Mouse (Mus musculus): Measurements from ENCODE around the gene 1700017B05Rik.
"Not testable (repeated sequence)": the region's sequence is repeated elsewhere in the genome, so short reads cannot be mapped to it uniquely, and the experiment has no call there.

Gene 1700017B05Rik

DNA sequence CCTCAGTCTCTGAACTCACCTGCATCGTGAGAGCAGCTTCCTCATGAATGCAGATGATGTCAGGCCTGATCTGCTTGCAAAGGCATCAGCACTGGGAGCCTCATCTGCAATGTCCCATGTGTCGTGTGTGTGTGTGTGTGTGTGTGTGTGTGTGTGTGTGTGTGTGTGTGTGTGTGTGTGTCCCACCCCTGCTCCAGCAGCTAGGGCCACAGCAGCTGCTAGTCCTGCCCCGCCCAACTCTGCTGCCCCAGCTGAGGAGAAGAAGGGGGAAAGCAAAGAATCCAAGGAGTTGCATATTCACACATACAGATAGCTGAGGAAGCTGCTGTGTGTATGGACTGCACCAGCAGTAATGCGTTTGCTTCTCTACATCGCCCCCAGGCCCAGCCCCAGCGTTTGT, 45.2 kb downstream of the 1700017B05Rik start:
- no peak for DNase-seq (ENCODE audit: low spot score in 2 of 2)

- DNase-seq (ENCODE audit: low spot score in 2 of 2), result no peak
Observed at GRCm38 (mm10) chr9:57214500-57214899, 47.9 kb downstream of the 1700017B05Rik start.

DNA sequence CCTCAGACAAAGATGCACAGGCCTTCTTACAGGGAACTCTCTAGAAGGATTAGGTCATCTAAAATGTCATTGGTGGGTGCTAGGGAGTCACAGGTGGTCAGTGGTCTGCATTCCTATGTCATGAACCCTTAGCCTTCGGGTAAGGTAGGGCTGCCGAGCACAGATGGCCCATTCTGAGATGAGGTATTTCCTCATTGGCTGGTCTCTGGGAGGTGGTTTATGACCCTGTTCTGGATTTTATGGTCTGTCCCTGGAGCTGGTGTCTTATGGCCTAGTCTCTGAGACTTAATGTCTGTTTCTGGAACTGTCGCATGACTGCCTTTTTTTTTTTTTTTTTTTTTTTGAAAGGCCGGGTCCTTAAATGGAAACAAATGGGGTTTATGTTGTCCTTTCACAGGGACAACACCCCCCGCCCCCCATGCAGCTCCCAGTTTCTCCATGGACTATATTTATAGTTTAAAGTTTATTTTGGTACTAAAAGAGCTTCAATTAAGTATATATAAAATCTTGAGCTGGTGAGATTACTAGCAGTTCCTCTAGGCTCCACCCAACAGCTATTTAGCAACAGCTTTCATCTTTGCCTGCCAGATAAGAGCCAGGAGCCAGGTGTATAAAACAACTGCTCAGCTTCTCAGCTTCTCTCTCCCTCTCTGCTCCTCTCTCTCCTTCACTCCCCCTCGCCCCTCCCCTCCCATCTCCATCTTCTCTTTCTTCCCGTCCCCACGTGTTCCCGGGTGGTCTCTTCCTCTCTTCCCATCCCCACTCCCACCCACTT, 49.8 kb downstream of the 1700017B05Rik start:
- no peak for DNase-seq (ENCODE audit: low spot score in 2 of 2)

GRCm38 (mm10) chr9:57209316-57209715, 53.1 kb downstream of the 1700017B05Rik start:
- peak in 1 of 2 experiments; percentile 33 for DNase-seq (ENCODE audit: low spot score in 2 of 2)

DNA sequence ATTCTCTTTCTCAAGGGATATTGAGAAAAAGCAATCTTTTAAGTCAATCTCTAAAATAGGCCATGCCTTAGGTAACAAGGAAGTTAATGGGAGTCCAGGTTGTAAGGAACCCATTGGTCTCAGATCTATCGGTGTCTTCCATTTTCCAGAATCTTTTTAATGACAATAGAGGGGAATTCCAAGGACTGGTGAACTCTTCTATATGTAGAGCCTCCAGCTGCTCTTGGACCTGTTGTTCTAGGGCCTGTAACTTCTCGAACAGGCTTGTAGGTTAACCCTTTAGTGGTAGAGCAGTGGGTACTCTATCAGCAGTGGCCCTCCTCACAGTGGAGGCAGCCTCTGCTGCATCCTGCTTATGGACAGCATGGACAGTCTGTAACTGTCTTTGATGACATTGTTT, 55.5 kb downstream of the 1700017B05Rik start:
- no peak for DNase-seq (ENCODE audit: low spot score in 2 of 2)

- DNase-seq (ENCODE audit: low spot score in 2 of 2), result not testable (repeated sequence)
Observed at GRCm38 (mm10) chr9:57203571-57203970, 58.8 kb downstream of the 1700017B05Rik start.

Data from frontal cortex, postnatal 14 days (tissue).